Mouse (Mus musculus) cerebellum, adult (tissue): ENCODE results near the gene Cfl1.

ENCODE experiments used
- ATAC-seq: cut with Nextera tagmentation; 2 replicates; pipeline ENCODE4 v1.9.2; 2017; ENCODE audit warnings: mild to moderate bottlenecking, moderate library complexity, mixed read lengths; ENCODE audit not compliant: insufficient number of reproducible peaks, low FRiP score, low TSS enrichment

The Cfl1 gene

DNA sequence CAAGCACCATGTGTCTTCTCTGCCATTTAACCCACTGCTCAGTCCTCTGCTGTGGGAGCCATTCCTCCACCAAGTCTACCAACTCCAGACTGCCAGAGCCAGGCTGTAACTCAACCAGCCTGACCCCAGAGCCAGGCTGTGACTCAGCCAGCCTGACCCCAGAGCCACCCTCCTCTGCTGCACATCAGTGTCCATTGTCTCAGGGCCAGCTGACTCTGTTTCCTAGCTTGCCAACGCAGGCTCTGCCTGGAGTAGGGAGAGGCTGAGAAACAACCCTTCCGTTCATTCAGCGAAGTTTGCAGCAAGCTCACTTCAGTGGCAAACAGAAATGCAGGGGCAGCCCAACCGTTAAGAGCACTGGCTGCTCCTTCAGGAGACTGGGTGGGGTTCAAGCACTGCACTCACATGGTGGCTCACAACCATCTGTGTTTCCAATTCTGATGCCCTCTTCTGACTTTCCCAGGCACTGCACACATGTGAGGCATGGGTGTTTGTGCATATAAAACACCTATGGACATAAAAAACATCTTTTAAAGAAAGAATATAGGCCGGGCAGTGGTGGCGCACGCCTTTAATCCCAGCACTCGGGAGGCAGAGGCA, 26.8 kb downstream of the Cfl1 start:
- no peak for ATAC-seq

DNA sequence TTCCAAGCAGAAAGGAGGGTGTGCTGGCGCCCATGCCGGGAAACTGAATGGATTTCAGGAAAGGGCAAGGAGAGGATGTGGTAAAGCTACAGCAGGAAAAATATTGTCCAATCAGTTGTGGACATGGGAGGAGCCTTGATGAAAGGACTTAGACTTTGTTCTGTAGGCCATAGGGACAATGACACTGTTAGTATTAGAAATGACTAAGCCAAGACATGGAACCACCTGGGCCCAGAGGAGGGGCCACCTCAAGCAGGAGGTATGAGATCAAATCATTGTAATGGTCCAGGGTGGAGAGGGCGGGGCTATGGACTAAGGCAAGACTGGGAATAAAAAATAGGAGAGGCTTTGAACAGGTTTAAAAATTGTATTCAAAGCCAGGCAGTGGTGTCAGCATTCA, 28.5 kb downstream of the Cfl1 start:
- no peak for ATAC-seq

DNA sequence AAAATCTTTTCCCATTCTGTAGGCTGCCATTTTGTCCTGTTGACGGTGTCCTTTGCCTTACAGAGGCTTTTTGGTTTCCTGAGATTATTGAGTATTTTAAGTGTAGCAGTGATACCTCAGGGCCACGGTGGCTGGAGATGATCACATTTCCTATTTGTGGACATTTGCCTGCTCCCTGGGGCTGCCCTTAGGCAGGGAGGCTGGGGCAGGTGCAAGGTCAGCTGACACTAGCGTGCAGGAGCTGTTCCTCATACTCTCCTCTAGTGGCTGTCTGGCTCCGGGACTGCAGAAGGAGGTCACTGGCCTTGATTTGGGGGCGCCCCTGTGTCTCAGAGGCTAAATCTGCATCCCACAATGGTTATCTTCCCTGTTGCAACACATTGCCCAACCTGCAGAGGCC, 34.9 kb downstream of the Cfl1 start:
- ATAC-seq = no peak

DNA sequence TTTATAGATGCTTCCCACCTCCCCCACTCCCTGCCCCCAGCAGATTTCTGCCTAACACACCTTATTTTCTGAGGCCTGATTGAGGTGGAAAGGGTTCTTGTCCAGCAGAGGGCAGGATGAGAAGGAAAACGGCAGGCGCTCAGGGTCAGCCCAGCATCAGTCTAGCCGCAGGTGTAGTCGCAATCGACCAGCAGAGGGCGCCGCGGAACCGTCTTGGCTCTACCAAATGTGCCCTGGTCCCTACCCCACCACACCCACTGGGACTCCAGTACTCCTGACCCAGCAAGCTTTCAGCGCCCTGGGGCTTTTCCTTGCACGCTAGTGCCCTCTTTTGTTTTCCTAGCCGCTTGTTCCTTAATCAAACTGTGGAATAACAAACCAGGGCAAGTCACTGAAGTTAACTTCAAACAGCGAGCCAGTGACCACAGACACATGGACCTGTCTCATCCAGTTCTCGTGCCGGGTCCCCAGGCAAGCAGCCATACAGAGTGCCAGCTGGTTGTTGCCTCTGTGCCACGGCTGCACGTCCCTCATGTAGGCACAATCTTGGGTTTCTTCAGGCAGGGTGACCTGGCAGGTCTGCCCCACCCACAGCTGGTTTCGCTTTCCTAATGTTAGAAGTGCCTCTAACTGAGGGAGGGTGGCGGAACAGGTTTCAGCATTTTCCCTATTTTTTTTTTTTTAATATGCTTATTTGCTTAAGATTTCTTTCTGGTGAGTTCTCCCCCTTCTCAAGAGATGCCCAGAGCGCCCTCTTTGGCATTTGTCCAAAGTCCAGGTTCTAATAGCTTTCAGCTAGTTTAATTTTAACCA, 39.3 kb downstream of the Cfl1 start:
- peak; percentile 86; the same call in 1 of the 2 replicates for ATAC-seq

DNA sequence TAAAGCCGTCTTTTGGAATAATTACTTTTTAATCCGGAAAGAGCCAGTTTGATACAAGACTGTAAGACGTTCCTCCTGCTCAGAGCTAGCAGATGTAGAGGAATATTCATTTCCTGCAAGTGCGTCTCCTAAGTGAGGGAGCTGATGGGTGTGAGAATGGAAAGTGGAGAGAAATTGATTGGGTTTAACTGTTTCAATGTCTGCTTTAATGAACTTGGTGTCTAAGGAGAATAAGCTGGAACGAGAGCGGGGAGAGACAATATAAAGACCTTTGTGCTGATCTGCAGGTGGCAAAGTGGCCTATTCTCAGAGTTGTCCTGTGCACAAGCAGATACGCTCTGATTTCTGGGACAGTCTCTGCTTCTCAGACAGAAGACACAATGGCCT, 39.9 kb downstream of the Cfl1 start:
- no peak for ATAC-seq

DNA sequence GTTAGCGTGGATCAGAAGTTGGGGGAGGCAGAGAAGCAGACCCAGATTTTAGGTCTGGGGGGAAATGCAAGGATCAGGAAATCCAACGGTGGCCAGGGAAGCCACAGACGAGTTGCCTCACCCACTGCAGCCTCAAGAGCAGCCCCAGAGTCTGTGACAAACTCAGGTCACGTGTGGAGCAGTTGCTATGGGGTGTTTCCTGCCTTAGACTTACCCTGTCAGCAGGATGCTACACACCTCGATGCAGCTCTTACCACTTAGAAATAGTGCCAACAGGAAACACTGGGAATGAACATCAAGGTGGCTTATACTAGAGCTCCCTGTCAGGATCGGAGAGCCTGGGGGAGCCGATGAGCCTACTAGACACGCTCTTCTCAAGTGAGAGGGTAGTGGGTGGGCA, 42.3 kb downstream of the Cfl1 start:
- no peak for ATAC-seq

DNA sequence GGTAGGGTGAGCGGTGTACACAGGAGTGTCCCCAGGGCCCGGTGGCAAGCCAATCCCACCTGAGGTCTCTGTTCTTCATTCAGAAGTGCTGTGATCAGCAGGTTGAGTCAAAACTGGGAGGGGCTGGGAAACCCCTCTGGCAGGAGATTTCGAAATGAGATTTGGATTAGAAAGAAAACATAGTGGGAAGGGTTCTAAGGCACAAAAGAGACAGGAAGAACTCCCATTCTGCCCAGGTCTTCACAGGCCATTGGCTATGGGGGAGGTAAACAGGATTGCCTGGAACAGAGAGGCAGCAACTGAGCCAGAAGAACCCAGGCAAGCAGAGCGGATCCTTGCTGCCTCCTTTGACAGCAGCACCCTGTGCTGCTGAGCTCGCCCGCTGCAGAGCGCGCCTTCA, 48.5 kb downstream of the Cfl1 start:
- ATAC-seq = no peak

DNA sequence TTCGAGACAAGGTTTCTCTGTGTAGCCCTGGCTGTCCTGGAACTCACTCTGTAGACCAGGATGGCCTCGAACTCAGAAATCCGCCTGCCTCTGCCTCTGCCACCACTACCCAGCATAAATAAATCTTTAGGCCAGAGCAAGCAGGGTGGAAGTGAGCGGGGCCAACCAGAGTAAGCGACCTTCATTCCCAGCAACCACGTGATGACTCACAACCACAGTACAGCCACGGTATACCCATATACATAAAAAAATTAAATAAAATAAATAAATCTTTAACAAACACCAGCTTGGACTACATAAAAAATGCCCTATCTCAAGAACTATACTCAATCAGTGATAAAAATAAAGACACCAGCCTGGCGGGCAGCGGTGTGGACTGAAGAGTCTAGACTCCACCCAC, 53.1 kb downstream of the Cfl1 start:
- ATAC-seq = no peak

DNA sequence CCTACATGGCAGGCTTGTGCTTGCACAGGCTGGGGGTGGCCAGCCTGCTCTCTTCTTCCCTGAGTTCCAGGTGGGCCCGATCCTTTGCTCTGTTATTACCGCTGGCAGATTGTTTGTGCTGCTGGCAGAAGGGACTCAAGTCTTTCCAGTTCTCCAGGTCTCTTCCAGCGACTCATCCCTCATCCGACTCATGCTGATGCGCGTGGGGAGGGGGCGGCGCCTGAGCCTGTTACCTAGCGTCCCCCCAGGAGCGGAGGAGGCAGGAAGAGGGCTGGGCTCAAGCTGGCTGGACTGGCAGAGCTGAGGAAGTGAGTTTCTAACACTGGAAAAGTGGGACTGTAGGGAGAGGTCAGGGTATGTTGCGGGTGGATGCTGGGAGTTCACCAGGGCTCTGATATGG, 53.8 kb downstream of the Cfl1 start:
- no peak for ATAC-seq
